Mouse (Mus musculus) embryonic facial prominence, embryonic 11.5 days (tissue): Measurements from ENCODE around the gene Arhgef11. TPM values are rescaled to one million over a fixed set of nuclear protein-coding genes. Genes with fewer than 3 reads are reported as not detected.

ENCODE experiments used
- microRNA-seq: library from miRNA; unstranded; fragments of <30 nt; microRNA quantifications from one replicate; pipeline ENCODE4, GENCODE M21; 2016; ENCODE audit warnings: borderline number of aligned reads
- polyA plus RNA-seq: library from polyadenylated mRNA; unstranded; fragments of >200 nt; fragmentation: Nextera tagmentation; extraction: Ambion mirVana; gene quantifications from 2 replicates; pipeline ENCODE4 v1.2.1, GENCODE M21; 2014

Arhgef11 gene
- polyA plus RNA-seq, 1 experiment from 2014 or later = 11.7 TPM

Small RNA genes within 50 kb of the gene (microRNA-seq; reads per million reads assigned to microRNA genes)
- gene Gm24109 = not detected

Other genes starting within 250 kb of the Arhgef11 start
- 0.25 TPM in 1 of 2 replicates, not detected in the other for gene Fcrl1, start 241.2 kb upstream of the Arhgef11 start, polyA plus RNA-seq
- not detected in 2 replicates for gene Fcrl5, start 181.8 kb upstream of the Arhgef11 start, polyA plus RNA-seq
- gene Etv3, start 92.2 kb upstream of the Arhgef11 start, polyA plus RNA-seq = 8.5 and 9.8 TPM in 2 replicates
- gene Lrrc71, start 131.1 kb downstream of the Arhgef11 start, polyA plus RNA-seq = 0.26 TPM in 1 of 2 replicates, not detected in the other
- gene Ntrk1, start 177.6 kb downstream of the Arhgef11 start, polyA plus RNA-seq = 7.4 and 8.1 TPM in 2 replicates
- 0.86 and 0.94 TPM in 2 replicates for gene Insrr, start 179.4 kb downstream of the Arhgef11 start, polyA plus RNA-seq
- 4.4 and 7.7 TPM in 2 replicates for gene Pear1, start 206.7 kb downstream of the Arhgef11 start, polyA plus RNA-seq
- not detected in 2 replicates for gene Sh2d2a, start 229.2 kb downstream of the Arhgef11 start, polyA plus RNA-seq